Mouse (Mus musculus) kidney, postnatal 36 days (tissue): Measurements from ENCODE around the gene Lkaaear1.

Source experiments
- DNase-seq, 2 experiments: peaks; one replicate each; pipeline ENCODE4 v3.0.0; 2021 to 2022; ENCODE audit warnings: mixed read lengths in 2 of 2

Lkaaear1 gene

DNA sequence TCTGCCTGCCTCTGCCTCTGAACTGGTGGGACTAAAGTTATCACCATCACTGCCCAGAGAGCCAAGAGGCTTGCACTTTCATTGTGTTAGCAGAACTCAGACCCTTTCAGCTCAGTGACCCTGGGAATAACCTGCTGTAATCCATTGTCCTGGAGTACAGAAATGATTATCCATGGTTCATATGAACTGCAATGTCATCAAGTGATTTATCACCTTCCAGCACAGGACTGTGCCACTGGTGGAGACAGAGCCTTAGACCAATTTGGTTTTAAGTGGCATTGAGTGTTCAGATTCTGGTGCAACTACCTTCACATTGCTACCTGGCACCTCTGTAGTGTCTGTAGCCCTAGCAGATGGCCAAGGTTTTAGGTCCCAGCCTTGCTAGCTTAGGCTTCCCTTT lies 45.2 kb downstream of the Lkaaear1 start:
- no peak for DNase-seq

GRCm38 (mm10) chr2:181648926-181649325 lies 49.3 kb downstream of the Lkaaear1 start:
- DNase-seq, result no peak
